Mouse (Mus musculus) midbrain, embryonic 14.5 days (tissue): ENCODE measurements around the gene Pde9a. TPM values are rescaled to one million over a fixed set of nuclear protein-coding genes. Genes with fewer than 3 reads are reported as not detected.

Source experiments
- ATAC-seq: fragments of 200-750 bp; cut with Nextera tagmentation; 2 replicates; pipeline ENCODE4 v1.8.0; 2017; ENCODE audit warnings: moderate number of reproducible peaks, moderate library complexity; ENCODE audit not compliant: low FRiP score, low TSS enrichment
- DNase-seq: peaks from one replicate; pipeline ENCODE4 v3.0.0-alpha.2; 2015
- H3K27ac ChIP-seq: fragments of 300-500 bp; sonication (generic); replicated peaks from 2 replicates; pipeline ENCODE4 v1.5.1; 2014; ENCODE audit warnings: mild to moderate bottlenecking, low read depth, low read length, moderate library complexity
- H3K27me3 ChIP-seq: fragments of 300-500 bp; sonication (generic); 2 replicates; pipeline ENCODE4 v1.6.1; 2014; ENCODE audit warnings: low read length, control low read depth, mixed read lengths; ENCODE audit not compliant: control insufficient read depth, insufficient read depth
- H3K36me3 ChIP-seq: fragments of 300-500 bp; sonication (generic); 2 replicates; pipeline ENCODE4 v1.6.1; 2014; ENCODE audit warnings: low read length, control low read depth; ENCODE audit not compliant: control insufficient read depth, insufficient read depth
- H3K4me1 ChIP-seq: fragments of 300-500 bp; sonication (generic); 2 replicates; pipeline ENCODE4 v1.6.1; 2014; ENCODE audit warnings: mild to moderate bottlenecking, antibody characterized with exemption, low read length, control low read depth; ENCODE audit not compliant: control insufficient read depth, insufficient read depth
- H3K4me2 ChIP-seq: fragments of 300-500 bp; sonication (generic); 2 replicates; pipeline ENCODE4 v1.6.1; 2014; ENCODE audit warnings: mild to moderate bottlenecking, low read length, moderate library complexity
- H3K4me3 ChIP-seq: fragments of 300-500 bp; sonication (generic); replicated peaks from 2 replicates; pipeline ENCODE4 v1.5.1; 2014; ENCODE audit warnings: low read depth, low read length
- H3K9ac ChIP-seq: fragments of 300-500 bp; sonication (generic); replicated peaks from 2 replicates; pipeline ENCODE4 v1.6.1; 2014; ENCODE audit warnings: mild to moderate bottlenecking, low read length, moderate library complexity
- H3K9me3 ChIP-seq: fragments of 300-500 bp; sonication (generic); 2 replicates; pipeline ENCODE4 v1.6.1; 2016; ENCODE audit warnings: low read length, control low read depth, mixed read lengths; ENCODE audit not compliant: control insufficient read depth
- WGBS: fragments of 180-500 bp; shearing (Covaris S2); extraction: QIAGEN DNeasy Blood & Tissue Kit; methylation state at CpG from one replicate; pipeline ENCODE4 v1.1.7; 2014; 5-methylcytosine and 5-hydroxymethylcytosine counted together
- polyA plus RNA-seq: library from polyadenylated mRNA; unstranded; fragments of >200 nt; fragmentation: Nextera tagmentation; extraction: Ambion mirVana; gene quantifications from 2 replicates; pipeline ENCODE4 v1.2.1, GENCODE M21; 2014

The Pde9a gene
- polyA plus RNA-seq, 1 experiment from 2014 or later = 36.5 TPM

DNA sequence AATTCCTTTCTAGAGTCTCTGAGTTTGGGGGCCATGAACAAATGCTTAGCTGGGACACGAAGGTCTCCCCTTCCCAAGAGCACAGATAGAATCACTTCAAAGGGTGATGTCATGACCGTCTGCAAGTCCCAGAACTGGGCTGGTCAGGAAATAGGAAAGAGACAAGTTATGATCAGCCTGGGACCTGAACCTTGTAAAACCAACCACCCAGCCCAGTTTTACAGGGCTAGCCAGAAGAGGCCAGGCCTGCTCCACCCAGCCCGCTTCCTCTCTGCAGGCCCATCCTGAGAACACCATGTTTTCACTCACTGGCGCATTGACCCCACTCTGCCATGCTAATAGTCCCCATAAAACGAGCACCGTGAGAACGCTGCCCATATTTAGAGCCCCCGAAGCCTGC is 56.5 kb downstream of the Pde9a start:
- Histone ChIP-seq H3K4me1 (no peaks in the 10 kb centered on the region), H3K27me3 (no peaks in the 10 kb centered on the region), H3K9me3 (no peaks in the 10 kb centered on the region), H3K36me3 (peaks cover 20% of the 10 kb centered on the region), H3K27ac (no peak overlapping the region), H3K4me2 (no peak overlapping the region), H3K9ac (no peak overlapping the region), H3K4me3 (no peak overlapping the region)
- 92% methylated on average over 8 of the region's 8 CpGs for WGBS
- DNase-seq (no peak), ATAC-seq (no peak)

DNA sequence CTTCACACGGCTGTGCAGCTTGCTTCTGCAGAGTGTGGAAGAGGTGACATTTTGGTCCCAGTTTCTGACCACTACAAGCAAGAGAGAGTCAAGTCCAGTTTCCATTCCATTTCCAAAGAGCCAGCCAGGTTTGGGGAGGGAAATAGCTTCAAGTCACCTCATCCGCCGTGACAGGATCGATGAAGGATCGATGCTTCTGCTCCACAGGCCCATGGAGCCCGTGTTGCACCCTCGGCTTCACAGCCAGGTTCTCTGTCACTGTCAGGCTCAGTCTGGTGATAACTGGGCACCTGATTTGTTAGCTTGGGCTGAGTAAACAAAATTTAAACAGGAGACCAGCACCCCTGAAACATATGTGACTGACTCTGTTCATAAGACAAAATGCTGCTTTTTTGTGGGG is 58.2 kb downstream of the Pde9a start:
- no peak for DNase-seq
- no peaks in the 10 kb centered on the region for H3K27me3 ChIP-seq
- H3K36me3 ChIP-seq = peaks cover 22% of the 10 kb centered on the region
- H3K9me3 ChIP-seq = no peaks in the 10 kb centered on the region
- H3K4me1 ChIP-seq = no peaks in the 10 kb centered on the region
- WGBS = 73% methylated on average over 7 of the region's 7 CpGs
- no peak overlapping the region for H3K4me3 ChIP-seq
- H3K9ac ChIP-seq = no peak overlapping the region
- no peak for ATAC-seq
- H3K27ac ChIP-seq = no peak overlapping the region
- H3K4me2 ChIP-seq = no peak overlapping the region

DNA sequence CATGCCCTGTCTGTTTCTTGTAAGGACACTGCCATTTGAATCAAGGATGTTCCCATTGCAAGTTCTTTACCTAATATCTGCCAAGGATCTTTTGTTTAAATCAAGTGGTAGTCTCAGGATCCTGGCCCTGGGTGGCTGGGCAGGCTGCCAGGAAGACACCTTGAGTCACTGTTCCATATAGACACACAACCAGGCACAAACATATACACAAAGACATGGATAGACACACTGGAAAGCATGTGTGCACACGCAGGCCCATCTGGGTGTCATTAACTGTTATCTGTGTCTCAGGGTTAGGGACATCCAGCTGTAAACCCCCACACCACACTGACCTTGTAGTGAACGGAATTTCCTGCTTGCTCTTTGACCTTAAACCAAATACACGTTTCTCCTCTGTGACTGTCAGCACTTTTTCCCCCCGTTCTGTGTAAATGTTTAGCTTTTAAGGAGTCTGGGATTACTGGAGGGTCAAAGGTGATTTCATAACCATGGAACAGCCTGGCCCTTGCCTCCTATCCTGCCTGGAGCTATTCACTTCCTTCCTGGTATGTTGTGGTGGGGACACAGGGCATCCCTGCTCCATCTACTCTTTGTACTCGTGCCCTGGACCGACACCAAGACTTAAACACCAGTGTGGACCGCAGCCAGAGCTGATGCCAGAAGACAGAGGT is 59.2 kb downstream of the Pde9a start:
- ATAC-seq (no peak), DNase-seq (no peak)
- Histone ChIP-seq H3K9ac (no peak overlapping the region), H3K9me3 (no peaks in the 10 kb centered on the region), H3K27me3 (no peaks in the 10 kb centered on the region), H3K4me2 (no peak overlapping the region), H3K27ac (no peak overlapping the region), H3K4me3 (no peak overlapping the region), H3K36me3 (peaks cover 22% of the 10 kb centered on the region), H3K4me1 (no peaks in the 10 kb centered on the region)
- 72% methylated on average over 7 of the region's 7 CpGs for WGBS

DNA sequence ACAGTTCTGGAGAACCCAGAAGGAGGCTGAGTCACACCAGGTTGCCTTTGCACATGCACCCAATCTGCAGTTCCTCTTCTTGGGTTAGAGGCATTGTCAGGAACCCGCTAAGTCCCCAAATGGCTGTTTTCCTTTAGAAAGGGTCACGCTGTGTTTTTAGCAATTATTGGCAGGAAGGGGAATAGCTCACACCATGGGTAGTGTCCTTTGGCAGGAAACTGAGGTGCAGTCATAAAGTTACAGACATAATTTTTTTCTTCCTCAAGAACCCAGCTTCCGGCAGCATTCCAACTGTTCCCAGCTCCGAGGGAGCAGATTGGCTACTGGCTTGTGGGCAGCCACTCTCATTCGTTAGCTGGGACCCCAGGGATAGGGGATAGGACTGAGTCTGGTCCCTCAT is 61.8 kb downstream of the Pde9a start:
- no peaks in the 10 kb centered on the region for H3K27me3 ChIP-seq
- no peaks in the 10 kb centered on the region for H3K9me3 ChIP-seq
- H3K27ac ChIP-seq = no peak overlapping the region
- no peak for ATAC-seq
- H3K36me3 ChIP-seq = peaks cover 22% of the 10 kb centered on the region
- H3K9ac ChIP-seq = no peak overlapping the region
- no peak overlapping the region for H3K4me2 ChIP-seq
- no peak for DNase-seq
- 0 out of 2 replicates have a peak, but pooled peaks cover 10% of the 10 kb centered on the region for H3K4me1 ChIP-seq
- no peak overlapping the region for H3K4me3 ChIP-seq
- 88% methylated on average over 5 of the region's 5 CpGs for WGBS

DNA sequence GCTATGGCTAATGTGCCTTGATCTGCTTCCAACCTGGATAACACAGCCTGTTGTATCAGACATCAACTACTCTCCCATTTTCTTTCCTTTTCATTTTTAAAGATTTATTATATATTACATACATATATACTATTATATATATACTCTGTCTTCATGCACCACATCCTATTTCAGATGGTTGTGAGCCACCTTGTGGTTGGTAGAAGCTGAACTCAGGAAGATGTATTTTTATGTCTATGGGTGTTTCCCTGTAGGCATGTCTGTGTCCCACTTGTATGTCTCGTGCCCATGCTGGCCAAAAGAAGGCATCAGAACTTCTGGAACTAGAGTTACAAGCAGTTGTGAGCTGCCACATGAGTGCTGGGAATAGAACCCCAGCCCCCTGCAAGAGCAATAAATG is 62.5 kb downstream of the Pde9a start:
- Histone ChIP-seq H3K4me1 (0 out of 2 replicates have a peak, but pooled peaks cover 10% of the 10 kb centered on the region), H3K9me3 (no peaks in the 10 kb centered on the region), H3K4me3 (no peak overlapping the region), H3K27ac (no peak overlapping the region), H3K36me3 (peaks cover 27% of the 10 kb centered on the region), H3K9ac (no peak overlapping the region), H3K4me2 (no peak overlapping the region), H3K27me3 (no peaks in the 10 kb centered on the region)
- 81% methylated on average over 1 of the region's 1 CpGs for WGBS
- ATAC-seq = no peak
- DNase-seq = no peak

DNA sequence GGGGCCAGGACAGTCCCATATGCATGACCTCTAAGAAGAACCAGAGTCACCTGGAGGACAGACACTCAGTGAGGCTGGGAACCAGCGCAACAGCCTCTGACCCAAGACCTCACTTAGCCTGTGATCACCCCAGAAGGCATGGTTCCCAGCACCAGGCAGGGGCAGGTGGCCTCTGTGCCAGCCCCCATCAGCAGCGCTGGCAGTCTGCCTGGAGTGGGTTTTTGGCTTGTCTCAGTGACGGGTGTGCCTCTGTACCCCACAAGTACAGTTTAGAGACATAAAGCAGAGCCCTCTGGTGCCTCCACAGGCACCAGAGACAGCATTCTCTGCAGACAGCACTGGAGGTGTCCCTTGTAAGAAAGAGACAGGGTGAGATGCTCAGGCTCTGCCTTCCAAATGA is 64.2 kb downstream of the Pde9a start:
- DNase-seq (peak; percentile 39), ATAC-seq (no peak)
- Histone ChIP-seq H3K9ac (no peak overlapping the region), H3K9me3 (no peaks in the 10 kb centered on the region), H3K27me3 (no peaks in the 10 kb centered on the region), H3K4me2 (no peak overlapping the region), H3K36me3 (peaks cover 34% of the 10 kb centered on the region), H3K4me3 (no peak overlapping the region), H3K4me1 (0 out of 2 replicates have a peak, but pooled peaks cover 10% of the 10 kb centered on the region), H3K27ac (no peak overlapping the region)
- WGBS = 78% methylated on average over 3 of the region's 3 CpGs

DNA sequence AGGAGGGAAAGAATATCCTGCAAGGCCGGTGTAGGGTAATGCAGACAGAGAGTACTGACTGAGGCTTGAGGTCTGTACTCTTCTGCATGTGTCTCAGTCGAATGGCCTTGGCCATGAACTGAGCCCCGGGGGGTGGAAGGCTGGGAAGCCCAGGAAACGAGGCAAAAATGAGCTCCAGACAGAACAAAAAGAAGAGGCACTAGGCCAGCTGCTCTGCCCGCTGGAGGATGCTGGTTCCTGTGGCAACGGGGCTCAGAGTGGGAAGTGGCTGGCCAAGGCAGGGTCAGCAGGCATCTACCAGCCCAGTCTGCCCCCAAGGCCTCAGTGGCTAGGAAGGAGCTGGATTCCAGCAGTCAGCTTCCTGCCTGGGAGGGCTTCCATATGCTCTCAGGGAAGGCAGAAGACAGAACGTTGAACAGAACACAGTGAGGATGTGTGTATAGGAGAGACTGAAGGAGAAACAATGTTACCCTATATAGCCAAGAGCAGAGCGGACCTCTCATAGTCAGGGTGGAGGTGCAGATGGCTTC is 65.2 kb downstream of the Pde9a start:
- ATAC-seq = no peak
- H3K27me3 ChIP-seq = no peaks in the 10 kb centered on the region
- H3K36me3 ChIP-seq = peaks cover 29% of the 10 kb centered on the region
- no peaks in the 10 kb centered on the region for H3K9me3 ChIP-seq
- H3K4me1 ChIP-seq = 0 out of 2 replicates have a peak, but pooled peaks cover 10% of the 10 kb centered on the region
- H3K4me3 ChIP-seq = no peak overlapping the region
- 38% methylated on average over 8 of the region's 8 CpGs for WGBS
- no peak overlapping the region for H3K9ac ChIP-seq
- H3K27ac ChIP-seq = peak overlapping the region; percentile 68
- H3K4me2 ChIP-seq = no peak overlapping the region
- peak; percentile 66 for DNase-seq

DNA sequence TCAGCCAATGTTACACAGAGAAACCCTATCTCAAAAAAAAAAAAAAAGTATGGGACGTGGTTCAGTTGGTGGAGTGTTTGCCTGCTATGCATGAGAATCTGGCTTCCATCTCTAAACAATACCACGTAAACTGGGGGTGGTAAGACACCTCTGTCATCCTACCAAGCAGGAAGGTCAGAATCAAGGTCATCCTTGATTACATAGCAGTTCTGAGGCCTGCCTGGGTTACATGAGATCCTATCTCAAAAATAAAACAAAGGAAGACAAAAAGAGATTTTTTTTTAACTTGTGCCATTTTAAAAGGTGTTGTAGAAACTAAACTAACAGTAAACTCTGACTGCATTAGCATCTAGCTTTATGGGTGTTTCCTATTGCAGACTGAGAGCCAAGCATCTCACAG is 66.8 kb downstream of the Pde9a start:
- H3K36me3 ChIP-seq = peaks cover 32% of the 10 kb centered on the region
- 0 out of 2 replicates have a peak, but pooled peaks cover 10% of the 10 kb centered on the region for H3K4me1 ChIP-seq
- H3K9me3 ChIP-seq = no peaks in the 10 kb centered on the region
- no peak overlapping the region for H3K9ac ChIP-seq
- no peak overlapping the region for H3K27ac ChIP-seq
- DNase-seq = no peak
- H3K4me3 ChIP-seq = no peak overlapping the region
- 89% methylated on average over 2 of the region's 2 CpGs for WGBS
- no peak overlapping the region for H3K4me2 ChIP-seq
- H3K27me3 ChIP-seq = no peaks in the 10 kb centered on the region
- no peak for ATAC-seq

DNA sequence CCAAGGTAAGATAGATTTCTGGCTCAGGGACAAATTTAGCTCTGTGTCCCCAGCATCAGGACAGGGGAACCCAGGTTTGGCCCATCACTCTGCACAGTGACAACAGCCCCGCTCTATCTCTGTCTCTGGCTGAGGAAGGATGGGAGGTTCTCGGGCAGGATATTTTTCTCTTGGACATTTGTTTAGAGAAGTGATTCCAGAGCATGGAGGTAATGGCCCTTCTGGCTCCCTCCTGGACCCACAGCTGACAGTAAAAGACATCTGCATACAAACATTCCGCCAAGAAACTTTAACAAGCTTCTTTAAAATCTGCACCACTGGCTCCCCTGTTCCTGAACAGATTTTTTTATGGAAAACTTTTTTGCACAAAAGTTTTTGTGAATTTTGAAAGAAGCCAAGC is 67.5 kb downstream of the Pde9a start:
- WGBS = 93% methylated on average over 3 of the region's 3 CpGs
- H3K27me3 ChIP-seq = no peaks in the 10 kb centered on the region
- no peak overlapping the region for H3K4me3 ChIP-seq
- no peak overlapping the region for H3K27ac ChIP-seq
- no peak for DNase-seq
- H3K4me2 ChIP-seq = no peak overlapping the region
- H3K4me1 ChIP-seq = 0 out of 2 replicates have a peak, but pooled peaks cover 10% of the 10 kb centered on the region
- peaks cover 39% of the 10 kb centered on the region for H3K36me3 ChIP-seq
- H3K9me3 ChIP-seq = no peaks in the 10 kb centered on the region
- H3K9ac ChIP-seq = no peak overlapping the region
- ATAC-seq = no peak
